Mouse (Mus musculus) liver, postnatal 0 days (tissue): ENCODE data around the gene Grik1. TPM values are rescaled to one million over a fixed set of nuclear protein-coding genes. Genes with fewer than 3 reads are reported as not detected.

Experiments used
- ATAC-seq: fragments of 200-750 bp; cut with Nextera tagmentation; 2 replicates; pipeline ENCODE4 v1.8.0; 2017; ENCODE audit warnings: mild to moderate bottlenecking, moderate library complexity
- DNase-seq: peaks from one replicate; pipeline ENCODE4 v3.0.0-alpha.2; 2016
- H3K27ac ChIP-seq: fragments of 300-500 bp; sonication (generic); 2 replicates; pipeline ENCODE4 v1.5.1; 2014; ENCODE audit warnings: antibody characterized with exemption, moderate library complexity, mild to moderate bottlenecking, low read depth
- H3K27me3 ChIP-seq: fragments of 300-500 bp; sonication (generic); 2 replicates; pipeline ENCODE4 v1.6.1; 2014; ENCODE audit warnings: low read length, control low read depth, mixed read lengths; ENCODE audit not compliant: insufficient read depth
- H3K36me3 ChIP-seq: fragments of 300-500 bp; sonication (generic); replicated peaks from 2 replicates; pipeline ENCODE4 v1.6.1; 2014; ENCODE audit warnings: mild to moderate bottlenecking, control low read depth, low read length, moderate library complexity, mixed read lengths; ENCODE audit not compliant: insufficient read depth
- H3K4me1 ChIP-seq: fragments of 300-500 bp; sonication (generic); 2 replicates; pipeline ENCODE4 v1.6.1; 2014; ENCODE audit warnings: antibody characterized with exemption, mild to moderate bottlenecking, control low read depth; ENCODE audit not compliant: insufficient read depth
- H3K4me2 ChIP-seq: fragments of 300-500 bp; sonication (generic); 2 replicates; pipeline ENCODE4 v1.6.1; 2014; ENCODE audit warnings: low read depth, mild to moderate bottlenecking, low read length, moderate library complexity, mixed read lengths
- H3K4me3 ChIP-seq: fragments of 300-500 bp; sonication (generic); 2 replicates; pipeline ENCODE4 v1.5.1; 2014; ENCODE audit warnings: low read depth, low read length
- H3K9ac ChIP-seq: fragments of 300-500 bp; sonication (generic); replicated peaks from 2 replicates; pipeline ENCODE4 v1.6.1; 2014; ENCODE audit warnings: mild to moderate bottlenecking, moderate library complexity
- H3K9me3 ChIP-seq: fragments of 300-500 bp; sonication (generic); 2 replicates; pipeline ENCODE4 v1.6.1; 2016; ENCODE audit warnings: mild to moderate bottlenecking, control low read depth, low read length, mixed read lengths
- CTCF ChIP-seq: sonication (generic); IDR thresholded peaks from 2 replicates; pipeline ENCODE4 v1.5.1; 2016; ENCODE audit warnings: antibody characterized with exemption, low read depth
- EP300 ChIP-seq: IDR thresholded peaks from 2 replicates; pipeline ENCODE4 v1.6.1; 2016; ENCODE audit warnings: antibody characterized with exemption, low read depth, mild to moderate bottlenecking
- WGBS: fragments of 180-500 bp; shearing (Covaris S2); extraction: QIAGEN DNeasy Blood & Tissue Kit; methylation state at CpG from one replicate; pipeline ENCODE4 v1.1.7; 2014; ENCODE audit not compliant: insufficient replicate concordance; 5-methylcytosine and 5-hydroxymethylcytosine counted together
- polyA plus RNA-seq: library from polyadenylated mRNA; unstranded; fragments of >200 nt; fragmentation: Nextera tagmentation; extraction: Ambion mirVana; gene quantifications from 2 replicates; pipeline ENCODE4 v1.2.1, GENCODE M21; 2015

Gene Grik1
- polyA plus RNA-seq, 1 experiment from 2014 or later: not detected

DNA sequence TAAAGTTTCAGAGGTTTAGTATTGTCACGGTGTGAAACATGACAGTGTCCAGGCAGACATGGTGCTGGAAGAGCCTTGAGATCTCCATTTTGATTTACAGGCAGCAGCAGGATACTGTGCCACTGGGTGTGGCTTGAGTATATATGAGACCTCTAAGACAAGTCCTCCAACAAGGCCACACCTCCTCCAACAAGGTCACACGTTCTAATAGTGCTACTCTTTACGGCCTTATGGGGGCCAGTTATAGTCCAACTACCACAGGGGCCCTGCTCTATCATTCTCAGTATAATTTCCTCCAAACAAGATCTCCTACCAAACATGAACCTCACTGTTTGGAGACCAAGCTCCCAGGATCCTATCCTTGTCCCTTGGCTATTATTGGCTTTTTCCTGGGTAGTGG, 441.3 kb downstream of the Grik1 start:
- no peak overlapping the region for H3K4me2 ChIP-seq
- no peaks in the 10 kb centered on the region for H3K27me3 ChIP-seq
- DNase-seq (no peak), ATAC-seq (no peak)
- no peak overlapping the region for H3K4me3 ChIP-seq
- H3K36me3 ChIP-seq: no peaks in the 10 kb centered on the region
- H3K27ac ChIP-seq: no peak overlapping the region
- no peaks in the 10 kb centered on the region for H3K4me1 ChIP-seq
- WGBS: 81% methylated on average over 3 of the region's 3 CpGs
- H3K9me3 ChIP-seq: no peaks in the 10 kb centered on the region
- TF ChIP-seq CTCF (no peak), EP300 (no peak)
- H3K9ac ChIP-seq: no peak overlapping the region

Other genes starting within 250 kb of the Grik1 start
- gene Cldn17, start 216.7 kb upstream of the Grik1 start, polyA plus RNA-seq: not detected in 2 replicates